Mouse (Mus musculus) neural tube, embryonic 10.5 days (tissue): ENCODE data around the gene Ccdc141.

Source experiments
- DNase-seq: peaks from one replicate; pipeline ENCODE4 v3.0.0-alpha.2; 2017; ENCODE audit warnings: low spot score; ENCODE audit errors: extremely low spot score

Ccdc141 gene

DNA sequence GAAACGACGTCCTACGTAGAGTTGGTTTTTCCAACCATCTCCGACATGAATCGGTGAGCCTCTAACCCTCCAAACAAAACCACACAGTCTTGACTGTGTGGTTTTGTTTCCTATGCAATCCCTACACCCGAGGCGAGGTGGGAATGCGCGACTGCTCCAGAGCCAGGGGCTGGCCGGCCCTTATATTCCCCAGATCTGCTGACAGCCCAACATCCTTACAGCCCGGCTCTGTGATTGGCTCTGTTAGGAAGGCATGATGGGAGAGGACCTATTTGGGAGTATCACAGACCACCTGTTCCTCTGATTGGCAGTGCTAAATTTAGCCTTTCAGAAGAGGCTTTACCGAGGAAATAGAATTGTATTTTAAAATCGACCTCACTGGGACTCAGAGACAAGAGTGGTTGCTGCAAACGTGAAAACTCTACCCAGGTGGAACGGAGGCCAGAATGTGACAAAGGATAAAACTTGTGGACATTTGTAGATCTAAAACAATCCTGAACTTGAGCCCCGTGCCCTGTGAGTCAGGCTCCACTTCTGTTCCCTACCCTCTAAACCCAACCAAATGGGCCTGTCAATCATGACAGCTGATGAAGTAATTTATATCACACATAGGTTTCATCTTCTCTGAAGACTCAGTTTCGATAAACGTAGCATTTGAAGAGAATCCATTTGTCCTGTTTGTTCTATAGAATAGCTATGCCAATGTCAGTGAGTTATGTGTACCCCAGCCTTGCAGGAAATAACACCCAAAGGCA is 187.9 kb downstream of the Ccdc141 start, which contains the start of gene Ttn:
Gene Ttn, minus strand, starts transcription at position 157 of the 755 bp plus-strand sequence.
- DNase-seq: no peak

DNA sequence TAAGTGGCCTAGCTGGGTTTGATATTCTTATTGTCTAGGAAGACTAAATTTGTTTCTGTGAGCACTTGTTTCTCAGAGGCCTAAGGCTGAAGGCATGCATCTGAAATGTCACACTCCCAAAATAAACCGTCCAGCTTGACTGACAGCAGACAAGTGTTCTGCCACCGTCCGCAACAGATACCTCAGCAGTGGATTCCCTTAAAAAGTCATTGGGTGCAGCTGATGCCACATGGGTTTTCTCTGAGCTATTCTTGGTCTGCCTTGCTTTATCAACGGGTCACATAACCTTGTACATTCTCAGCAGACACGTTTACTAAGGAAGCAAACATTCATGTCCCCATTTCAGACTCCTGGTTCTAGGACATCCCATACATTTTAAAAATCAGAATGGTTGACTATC is 188.7 kb downstream of the Ccdc141 start:
- no peak for DNase-seq

DNA sequence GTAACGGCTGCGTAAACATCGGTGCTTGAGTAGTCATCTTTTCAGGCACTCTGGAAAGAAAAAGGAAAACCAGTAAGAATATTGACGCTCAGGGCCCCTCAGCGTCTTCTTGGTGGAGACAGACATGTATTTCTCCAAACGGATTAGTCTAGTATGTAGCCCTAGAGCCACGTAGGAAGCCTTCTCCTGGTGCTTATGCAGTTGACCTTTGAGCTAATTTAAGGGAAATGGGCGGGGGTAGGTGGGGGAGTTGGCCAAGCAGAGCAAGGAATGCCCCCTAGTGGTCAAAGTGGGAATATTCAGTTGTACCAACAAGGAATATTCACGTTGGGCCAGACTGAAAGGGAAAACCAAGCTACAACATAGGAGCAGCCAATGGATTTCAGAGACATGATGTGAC is 190.3 kb downstream of the Ccdc141 start:
- DNase-seq: no peak

DNA sequence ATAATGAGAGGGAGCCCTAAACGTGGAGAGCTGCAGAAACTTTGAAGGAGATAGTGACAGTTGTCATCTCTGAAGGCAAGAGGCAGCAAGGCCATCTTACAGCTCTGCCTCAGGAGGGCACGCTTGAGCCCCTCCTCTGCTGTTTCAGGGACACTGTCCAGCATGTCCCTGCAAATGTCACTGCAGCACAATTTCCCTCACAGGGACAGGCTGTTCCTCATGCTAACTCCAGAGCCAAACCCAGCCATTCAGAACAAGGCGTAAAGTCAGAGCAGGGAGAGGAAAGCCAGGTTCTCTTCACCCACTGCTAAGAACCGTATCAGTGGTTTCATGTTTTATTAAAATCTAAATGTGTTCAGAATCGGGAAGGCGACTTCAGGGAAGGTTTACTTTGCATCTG is 192.8 kb downstream of the Ccdc141 start:
- DNase-seq: no peak

DNA sequence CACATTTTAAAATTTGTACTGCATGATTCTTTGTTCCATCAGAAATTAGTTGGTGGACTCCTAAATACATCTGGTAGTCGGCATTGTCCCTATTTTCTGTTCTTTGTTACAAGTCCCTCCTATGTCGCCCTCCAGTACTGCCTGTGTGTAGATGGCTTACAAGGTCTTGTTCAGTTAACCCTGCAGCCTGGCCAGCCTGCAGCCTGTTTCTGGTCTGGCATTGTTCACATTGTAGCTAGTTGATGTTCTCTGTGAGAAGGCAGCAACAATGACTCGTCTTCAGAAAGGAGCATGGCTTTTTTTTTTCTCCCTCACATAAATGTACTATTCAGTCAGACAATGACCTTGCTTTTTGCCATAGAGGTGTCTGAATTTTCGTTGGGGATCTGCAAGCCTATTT is 198.4 kb downstream of the Ccdc141 start:
- no peak for DNase-seq

DNA sequence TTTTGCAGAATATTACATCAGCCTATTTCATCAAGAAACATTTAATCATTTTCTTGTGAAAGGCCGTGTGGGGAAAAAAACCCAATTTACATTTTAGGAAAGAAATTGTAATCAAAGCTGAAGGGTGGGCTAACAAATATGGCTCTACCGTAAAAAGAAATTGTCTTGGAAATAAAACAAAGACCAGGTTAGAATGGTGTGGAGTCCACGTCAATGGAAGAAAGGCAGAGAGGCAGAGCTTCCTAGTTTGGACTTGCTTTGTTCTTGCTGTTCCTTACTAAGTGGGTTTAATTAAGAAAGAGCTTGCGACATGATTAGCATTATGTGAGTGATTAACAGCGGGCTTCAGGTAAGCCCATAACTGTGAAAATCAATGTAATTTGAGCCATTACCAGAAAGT is 199.4 kb downstream of the Ccdc141 start:
- no peak for DNase-seq

DNA sequence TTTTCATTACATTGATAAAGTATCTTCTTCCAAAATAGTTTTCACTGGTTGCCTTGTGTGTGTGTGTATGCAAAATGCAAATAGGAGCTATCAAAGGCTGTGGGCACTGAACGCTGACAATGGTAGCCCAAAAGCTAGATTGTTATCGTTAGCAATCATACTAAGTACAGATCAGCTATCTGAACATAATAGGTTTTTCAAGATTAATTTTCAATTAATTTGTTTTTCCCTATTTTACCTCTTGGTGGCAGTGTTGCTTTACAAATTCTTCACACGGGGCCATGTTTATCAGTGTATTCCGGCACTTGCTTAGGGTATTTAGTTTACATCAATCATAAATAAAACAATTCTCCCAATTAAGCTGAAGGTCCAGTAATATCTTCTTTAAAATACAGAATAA is 199.8 kb downstream of the Ccdc141 start:
- no peak for DNase-seq

DNA sequence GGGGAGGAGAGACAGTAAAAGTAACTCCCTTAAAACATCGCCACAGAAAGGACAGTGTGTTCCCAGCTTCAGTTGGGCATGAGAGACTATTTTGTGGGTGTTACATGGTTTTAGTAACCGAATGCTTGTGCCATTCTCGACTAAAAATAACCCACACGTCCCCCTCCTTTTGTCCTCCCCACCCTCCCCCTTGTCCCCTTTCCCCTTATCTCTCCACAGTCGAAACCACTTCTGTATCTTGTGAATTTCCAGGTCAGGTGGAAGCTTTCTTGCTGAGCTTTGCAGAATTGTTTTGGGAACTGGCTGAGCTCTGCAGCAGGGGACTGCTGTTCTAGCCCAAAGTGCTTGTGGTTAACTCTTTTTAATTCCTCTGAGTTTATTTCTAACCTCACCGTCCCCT is 200.2 kb downstream of the Ccdc141 start:
- DNase-seq: no peak

DNA sequence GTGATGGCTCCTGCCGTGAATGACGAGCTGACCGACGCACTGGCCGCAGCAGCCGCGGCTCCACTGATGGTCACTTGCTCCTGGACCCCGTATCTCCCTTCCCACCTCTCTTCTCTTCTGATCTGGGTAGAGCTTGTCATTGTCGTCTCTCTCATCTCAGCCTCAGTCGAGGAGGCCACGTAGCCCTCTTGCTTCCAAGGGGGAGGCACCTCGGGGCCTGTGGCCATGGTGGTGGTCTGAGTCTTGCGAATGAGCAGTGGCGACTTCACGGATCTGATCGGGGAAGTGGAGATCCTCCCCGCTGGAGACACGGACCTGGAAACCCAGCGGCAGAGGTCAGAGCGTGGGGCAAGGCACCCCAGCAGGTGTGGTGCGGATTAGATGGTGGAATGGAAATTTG is 200.8 kb downstream of the Ccdc141 start:
- no peak for DNase-seq

DNA sequence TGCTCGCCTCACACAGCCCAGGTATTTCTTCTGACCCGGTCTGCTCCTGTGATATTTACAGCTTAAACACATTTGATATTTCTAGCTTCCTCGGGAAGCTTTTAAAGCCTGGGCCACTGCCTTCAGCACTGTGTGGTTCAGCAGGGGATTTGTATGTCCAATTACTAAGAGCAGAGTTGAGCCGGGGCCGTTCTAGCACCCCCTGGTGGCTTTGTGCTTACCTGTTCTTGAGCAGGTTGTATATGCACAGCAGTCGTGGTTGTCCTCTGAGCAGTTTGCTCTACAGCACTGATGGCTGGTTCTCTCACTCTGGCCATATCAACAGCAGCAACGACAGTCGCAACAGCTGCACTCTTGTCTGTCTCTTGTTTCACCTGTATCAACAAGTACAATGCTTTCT is 201.5 kb downstream of the Ccdc141 start:
- DNase-seq: peak; percentile 68

DNA sequence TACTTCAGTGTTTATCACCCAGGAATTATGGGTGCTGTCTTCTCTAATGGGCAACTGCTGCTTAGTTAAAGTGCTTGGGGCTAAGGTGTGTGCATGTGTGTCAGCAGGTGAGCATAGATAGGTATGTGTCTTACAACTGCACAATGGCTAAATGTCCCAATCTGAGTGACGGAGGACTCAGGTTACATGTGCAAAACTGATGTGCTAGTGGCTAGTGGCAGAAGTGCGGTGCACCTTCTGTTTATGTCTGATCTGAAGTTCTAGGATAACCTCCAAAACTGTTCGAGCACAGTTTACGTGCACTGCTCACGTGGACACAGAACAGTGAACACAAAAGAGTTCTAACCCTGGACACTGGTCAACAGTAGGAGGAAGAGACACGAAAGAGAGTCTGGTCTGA is 203.9 kb downstream of the Ccdc141 start:
- DNase-seq: no peak

DNA sequence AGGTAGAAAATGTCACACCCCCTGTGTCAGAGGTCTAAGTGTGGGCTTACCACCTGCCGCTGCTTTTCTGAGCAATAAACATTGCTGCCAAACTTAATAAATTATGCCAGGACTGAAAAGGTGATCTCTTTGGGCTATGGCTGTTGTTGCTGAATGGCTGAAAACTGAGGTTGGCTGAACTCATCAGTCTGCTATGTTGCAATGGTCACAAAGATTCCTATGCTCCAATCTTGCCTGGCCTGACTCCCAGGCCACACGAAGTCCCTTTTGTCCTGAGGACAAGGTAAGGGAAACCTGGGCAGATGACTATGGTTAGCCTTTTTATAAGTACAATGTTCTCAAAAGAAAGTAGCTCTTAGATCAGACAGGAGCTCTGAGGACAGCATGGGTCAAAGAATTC is 204.4 kb downstream of the Ccdc141 start:
- DNase-seq: no peak

DNA sequence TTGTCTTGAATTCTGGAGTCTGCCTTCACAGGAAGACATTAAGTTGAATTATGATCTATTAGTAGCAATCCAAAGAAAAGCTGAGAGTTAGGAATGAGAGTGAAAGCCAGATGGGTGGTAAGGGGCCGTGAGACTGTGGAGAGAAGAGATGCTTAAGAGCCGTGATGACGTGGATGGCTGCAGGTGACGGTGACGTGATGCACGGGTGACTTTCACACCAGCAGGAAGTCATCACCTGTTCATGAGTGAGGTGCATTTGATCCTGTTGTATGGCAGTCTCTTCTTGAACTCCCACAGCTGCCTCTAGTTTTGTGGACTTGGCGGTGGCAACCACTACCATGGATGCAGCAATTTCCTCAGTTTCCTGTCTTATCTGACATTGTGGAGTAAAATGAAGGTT is 204.9 kb downstream of the Ccdc141 start:
- DNase-seq: no peak

DNA sequence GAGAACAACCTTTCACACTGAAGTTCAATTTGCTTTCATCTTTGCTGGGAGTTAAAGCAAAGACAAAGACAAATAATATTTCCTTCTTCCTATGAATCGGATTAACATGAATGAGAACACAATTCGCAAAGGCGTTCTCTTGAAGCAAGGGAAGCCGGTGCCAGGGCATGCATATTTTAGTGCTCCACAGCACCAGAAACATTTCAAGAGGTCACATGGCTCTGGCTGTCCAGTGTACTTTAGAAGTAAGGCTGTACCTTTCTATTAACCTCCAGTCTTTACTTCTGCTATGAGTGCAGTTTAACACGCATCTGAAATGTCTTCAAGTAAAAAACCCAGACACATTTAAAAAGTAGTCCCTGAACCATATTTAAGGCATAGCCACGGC is 208.4 kb downstream of the Ccdc141 start:
- no peak for DNase-seq

DNA sequence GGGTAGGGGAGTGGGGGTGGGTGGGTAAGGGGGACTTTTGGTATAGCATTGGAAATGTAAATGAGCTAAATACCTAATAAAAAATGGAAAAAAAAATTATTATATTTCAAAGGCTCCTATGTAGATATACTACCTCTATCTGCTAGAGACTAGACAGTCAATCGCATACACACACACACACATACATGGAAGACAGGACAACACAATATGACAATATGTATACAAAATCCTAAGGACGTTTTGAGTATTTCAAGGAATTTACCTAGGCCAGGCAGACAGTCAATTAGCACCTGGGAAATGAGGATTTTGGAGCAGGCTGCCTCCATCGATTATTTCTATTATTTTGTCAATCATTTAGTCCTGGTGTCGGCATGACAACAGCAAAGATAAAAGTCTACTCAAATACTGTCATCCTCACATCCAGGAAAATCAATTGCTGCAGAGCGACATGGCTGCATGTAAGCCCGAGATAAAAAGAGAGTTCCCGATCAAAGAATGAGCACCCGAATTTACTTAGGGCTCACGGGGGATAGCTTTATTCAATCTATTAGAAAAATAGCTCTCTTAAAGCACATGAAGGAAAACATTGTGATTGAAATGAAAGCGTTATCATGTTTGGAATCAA is 208.9 kb downstream of the Ccdc141 start:
- no peak for DNase-seq
